Mouse (Mus musculus): Measurements from ENCODE around the gene Tnfrsf14. TPM values are rescaled to one million over a fixed set of nuclear protein-coding genes. Genes with fewer than 3 reads are reported as not detected.

The Tnfrsf14 gene
- polyA plus RNA-seq, 1 experiment from 2014 or later, result 2.9 TPM

- H3K36me3 ChIP-seq, result no peaks in the 10 kb centered on the region
Observed at GRCm38 (mm10) chr4:154897676-154898465, 30.5 kb downstream of the Tnfrsf14 start.

GRCm38 (mm10) chr4:154895549-154895948, 32.8 kb downstream of the Tnfrsf14 start:
- H3K9me3 ChIP-seq (replicated peaks), result no peaks in the 10 kb centered on the region
- H3K4me1 ChIP-seq (replicated peaks), result peaks cover 16% of the 10 kb centered on the region
- no peak overlapping the region for H3K4me2 ChIP-seq
- WGBS, result 67% methylated on average over 5 of the region's 5 CpGs
- no peak overlapping the region for H3K4me3 ChIP-seq
- no peak overlapping the region for H3K27ac ChIP-seq (ENCODE audit: poor library complexity, severe bottlenecking)
- peaks cover 49% of the 10 kb centered on the region for H3K27me3 ChIP-seq (replicated peaks)
- no peak for ATAC-seq (ENCODE audit: insufficient number of reproducible peaks, low FRiP score)
- H3K36me3 ChIP-seq, result no peaks in the 10 kb centered on the region
- no peak overlapping the region for H3K9ac ChIP-seq

More at GRCm38 (mm10) chr4:154897676-154898465, 30.5 kb downstream of the Tnfrsf14 start:
- Histone ChIP-seq H3K27me3 (replicated peaks) (peaks cover 39% of the 10 kb centered on the region), H3K9me3 (replicated peaks) (no peaks in the 10 kb centered on the region), H3K9ac (peak overlapping the region; percentile 79), H3K4me2 (peak overlapping the region; percentile 92), H3K4me1 (replicated peaks) (peaks cover 16% of the 10 kb centered on the region), H3K4me3 (peak overlapping the region; percentile 55), H3K27ac (ENCODE audit: poor library complexity, severe bottlenecking) (no peak overlapping the region)
- ATAC-seq (ENCODE audit: insufficient number of reproducible peaks, low FRiP score), result no peak
- WGBS, result 62% methylated on average over 6 of the region's 6 CpGs

GRCm38 (mm10) chr4:154890887-154891286, 37.5 kb downstream of the Tnfrsf14 start:
- 83% methylated on average over 14 of the region's 14 CpGs for WGBS
- Histone ChIP-seq H3K27me3 (replicated peaks) (peaks cover 37% of the 10 kb centered on the region), H3K4me2 (no peak overlapping the region), H3K4me1 (replicated peaks) (no peaks in the 10 kb centered on the region), H3K9me3 (replicated peaks) (no peaks in the 10 kb centered on the region), H3K27ac (ENCODE audit: poor library complexity, severe bottlenecking) (no peak overlapping the region), H3K36me3 (no peaks in the 10 kb centered on the region), H3K4me3 (no peak overlapping the region), H3K9ac (no peak overlapping the region)
- ATAC-seq (ENCODE audit: insufficient number of reproducible peaks, low FRiP score), result no peak

- Histone ChIP-seq H3K4me1 (replicated peaks) (no peaks in the 10 kb centered on the region), H3K27me3 (replicated peaks) (peaks cover 12% of the 10 kb centered on the region), H3K36me3 (no peaks in the 10 kb centered on the region), H3K4me2 (no peak overlapping the region), H3K9me3 (replicated peaks) (no peaks in the 10 kb centered on the region), H3K9ac (no peak overlapping the region), H3K4me3 (no peak overlapping the region), H3K27ac (ENCODE audit: poor library complexity, severe bottlenecking) (no peak overlapping the region)
- WGBS, result 72% methylated on average over 15 of the region's 15 CpGs
- no peak for ATAC-seq (ENCODE audit: insufficient number of reproducible peaks, low FRiP score)
Observed at GRCm38 (mm10) chr4:154887593-154888250, 40.6 kb downstream of the Tnfrsf14 start.

GRCm38 (mm10) chr4:154886876-154887592, 41.3 kb downstream of the Tnfrsf14 start:
- 68% methylated on average over 13 of the region's 13 CpGs for WGBS
- Histone ChIP-seq H3K27ac (ENCODE audit: poor library complexity, severe bottlenecking) (no peak overlapping the region), H3K9ac (no peak overlapping the region), H3K36me3 (no peaks in the 10 kb centered on the region), H3K4me1 (replicated peaks) (0 out of 2 replicates have a peak, but pooled peaks cover 2% of the 10 kb centered on the region), H3K9me3 (replicated peaks) (no peaks in the 10 kb centered on the region), H3K27me3 (replicated peaks) (peaks cover 10% of the 10 kb centered on the region), H3K4me2 (no peak overlapping the region), H3K4me3 (no peak overlapping the region)
- ATAC-seq (ENCODE audit: insufficient number of reproducible peaks, low FRiP score), result no peak

- 75% methylated on average over 11 of the region's 11 CpGs for WGBS
- Histone ChIP-seq H3K36me3 (no peaks in the 10 kb centered on the region), H3K9ac (no peak overlapping the region), H3K27ac (ENCODE audit: poor library complexity, severe bottlenecking) (no peak overlapping the region), H3K27me3 (replicated peaks) (peaks cover 2% of the 10 kb centered on the region; the same call in 1 of the 2 replicates), H3K4me3 (no peak overlapping the region), H3K9me3 (replicated peaks) (no peaks in the 10 kb centered on the region), H3K4me2 (no peak overlapping the region), H3K4me1 (replicated peaks) (peaks cover 18% of the 10 kb centered on the region)
- ATAC-seq (ENCODE audit: insufficient number of reproducible peaks, low FRiP score), result no peak
Observed at GRCm38 (mm10) chr4:154885416-154885815, 42.9 kb downstream of the Tnfrsf14 start.

- Histone ChIP-seq H3K4me2 (no peak overlapping the region), H3K36me3 (no peaks in the 10 kb centered on the region), H3K9me3 (replicated peaks) (no peaks in the 10 kb centered on the region), H3K4me3 (no peak overlapping the region), H3K9ac (no peak overlapping the region), H3K27me3 (replicated peaks) (no peaks in the 10 kb centered on the region; the same call in 1 of the 2 replicates), H3K4me1 (replicated peaks) (peaks cover 33% of the 10 kb centered on the region), H3K27ac (ENCODE audit: poor library complexity, severe bottlenecking) (no peak overlapping the region)
- no peak for ATAC-seq (ENCODE audit: insufficient number of reproducible peaks, low FRiP score)
- 24% methylated on average over 14 of the region's 14 CpGs for WGBS
Observed at GRCm38 (mm10) chr4:154882014-154882659, 46.2 kb downstream of the Tnfrsf14 start.

- ATAC-seq (ENCODE audit: insufficient number of reproducible peaks, low FRiP score), result 0 out of 2 replicates have a peak, but pooled peaks have one; percentile 8
- Histone ChIP-seq H3K4me1 (replicated peaks) (peaks cover 33% of the 10 kb centered on the region), H3K4me3 (no peak overlapping the region), H3K36me3 (no peaks in the 10 kb centered on the region), H3K4me2 (0 out of 2 replicates have a peak overlapping the region, but pooled peaks have one; percentile 14), H3K9ac (0 out of 2 replicates have a peak overlapping the region, but pooled peaks have one; percentile 7), H3K9me3 (replicated peaks) (no peaks in the 10 kb centered on the region), H3K27me3 (replicated peaks) (peaks cover 7% of the 10 kb centered on the region; the same call in 1 of the 2 replicates), H3K27ac (ENCODE audit: poor library complexity, severe bottlenecking) (peak overlapping the region; percentile 73)
- 35% methylated on average over 6 of the region's 6 CpGs for WGBS
Observed at GRCm38 (mm10) chr4:154880730-154881129, 47.6 kb downstream of the Tnfrsf14 start.

GRCm38 (mm10) chr4:154877864-154878548, 50.4 kb downstream of the Tnfrsf14 start:
- WGBS, result 7% methylated on average over 18 of the region's 18 CpGs
- Histone ChIP-seq H3K4me2 (peak overlapping the region; percentile 67), H3K36me3 (no peaks in the 10 kb centered on the region), H3K4me3 (peak overlapping the region; percentile 45), H3K27me3 (replicated peaks) (peaks cover 11% of the 10 kb centered on the region; the same call in 1 of the 2 replicates), H3K27ac (ENCODE audit: poor library complexity, severe bottlenecking) (peak overlapping the region; percentile 89), H3K9ac (peak overlapping the region; percentile 60; the same call in 1 of the 2 replicates), H3K9me3 (replicated peaks) (no peaks in the 10 kb centered on the region), H3K4me1 (replicated peaks) (peaks cover 33% of the 10 kb centered on the region)
- peak; percentile 94 for ATAC-seq (ENCODE audit: insufficient number of reproducible peaks, low FRiP score)

GRCm38 (mm10) chr4:154873186-154873585, 55.2 kb downstream of the Tnfrsf14 start:
- H3K9me3 ChIP-seq (replicated peaks), result no peaks in the 10 kb centered on the region
- H3K36me3 ChIP-seq, result no peaks in the 10 kb centered on the region
- 70% methylated on average over 6 of the region's 6 CpGs for WGBS
- no peak overlapping the region for H3K4me3 ChIP-seq
- no peak overlapping the region for H3K9ac ChIP-seq
- 0 out of 2 replicates have a peak, but pooled peaks cover 6% of the 10 kb centered on the region for H3K4me1 ChIP-seq (replicated peaks)
- H3K27me3 ChIP-seq (replicated peaks), result peaks cover 31% of the 10 kb centered on the region
- no peak for ATAC-seq (ENCODE audit: insufficient number of reproducible peaks, low FRiP score)
- no peak overlapping the region for H3K4me2 ChIP-seq
- H3K27ac ChIP-seq (ENCODE audit: poor library complexity, severe bottlenecking), result no peak overlapping the region

All from heart, embryonic 12.5 days (tissue).